Comparison of ENCODE assay signal across 12 mouse cellular contexts in the genomic region with DNA sequence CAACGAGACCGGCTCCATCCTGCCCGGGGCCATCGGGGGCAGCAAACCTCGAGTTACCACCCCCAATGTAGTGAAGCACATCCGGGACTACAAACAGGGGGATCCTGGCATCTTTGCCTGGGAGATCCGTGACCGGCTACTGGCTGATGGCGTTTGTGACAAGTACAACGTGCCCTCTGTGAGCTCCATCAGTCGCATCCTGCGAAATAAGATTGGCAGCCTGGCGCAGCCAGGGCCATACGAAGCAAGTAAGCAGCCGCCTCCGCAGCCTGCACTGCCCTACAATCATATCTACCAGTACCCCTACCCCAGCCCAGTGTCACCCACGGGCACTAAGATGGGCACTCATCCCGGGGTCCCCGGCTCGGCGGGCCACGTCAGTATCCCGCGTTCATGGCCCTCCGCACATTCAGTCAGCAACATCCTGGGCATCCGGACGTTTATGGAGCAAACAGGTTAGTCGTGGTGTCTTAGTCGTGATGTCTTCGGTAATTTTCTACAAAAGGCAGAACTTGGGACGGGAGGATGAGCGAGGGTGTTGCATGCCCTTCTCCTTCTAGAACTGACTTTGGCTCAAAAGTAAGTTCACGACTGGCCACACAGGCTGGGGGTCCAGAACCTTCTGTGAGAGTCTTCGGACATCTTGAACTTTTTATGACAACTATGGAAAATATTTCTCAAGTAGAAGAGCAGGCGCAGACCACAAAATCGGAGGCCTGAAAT. TPM values are rescaled to one million over a fixed set of nuclear protein-coding genes. Genes with fewer than 3 reads are reported as not detected.
DNase-seq lines count a peak whose midpoint lies in the region; ATAC-seq and TF ChIP-seq lines count a peak whose summit lies in the region.
"Had no signal": no experiment of that assay in that cellular context is flagged by ENCODE, and none has a peak within 500 bp of the region (broad histone marks: within the 10 kb centered on the region; RNA-seq: fewer than 3 reads in every experiment).

No protein-coding gene starts in this region.

- H3K36me3 ChIP-seq in hindbrain, embryonic 11.5 days (ENCODE audit: control insufficient read depth, insufficient read depth, low read length): no peaks in the 10 kb centered on the region
- H3K36me3 ChIP-seq in hindbrain, postnatal 0 days (ENCODE audit: insufficient read depth, low read length): no peaks in the 10 kb centered on the region
- H3K36me3 ChIP-seq in embryonic facial prominence, embryonic 12.5 days: no peaks in the 10 kb centered on the region
- H3K36me3 ChIP-seq in limb, embryonic 15.5 days: no peaks in the 10 kb centered on the region
- H3K36me3 ChIP-seq: G1E had no signal

- ATAC-seq in hindbrain, embryonic 11.5 days (ENCODE audit: low FRiP score): no peak
- ATAC-seq in hindbrain, postnatal 0 days: no peak
- ATAC-seq in embryonic facial prominence, embryonic 12.5 days (ENCODE audit: insufficient number of reproducible peaks, insufficient read depth, low FRiP score, low TSS enrichment): no peak
- ATAC-seq in limb, embryonic 15.5 days (ENCODE audit: insufficient number of reproducible peaks, low FRiP score, low TSS enrichment, low read depth): no peak

- H3K9ac ChIP-seq in hindbrain, embryonic 11.5 days (ENCODE audit: low read depth, low read length): no peak overlapping the region
- H3K9ac ChIP-seq in hindbrain, postnatal 0 days (replicated peaks; ENCODE audit: low read length): no peak overlapping the region
- H3K9ac ChIP-seq in embryonic facial prominence, embryonic 12.5 days: peak overlapping the region; percentile 47; the same call in 1 of the 2 replicates
- H3K9ac ChIP-seq in limb, embryonic 15.5 days: no peak overlapping the region

- 0 out of 2 replicates have a peak, but pooled peaks cover 3% of the 10 kb centered on the region for H3K4me1 ChIP-seq in hindbrain, embryonic 11.5 days (replicated peaks; ENCODE audit: control insufficient read depth, insufficient read depth, low read length)
- H3K4me1 ChIP-seq in hindbrain, postnatal 0 days (ENCODE audit: insufficient read depth, low read length): 0 out of 2 replicates have a peak, but pooled peaks cover 7% of the 10 kb centered on the region
- peaks cover 11% of the 10 kb centered on the region; the same call in 1 of the 2 replicates for H3K4me1 ChIP-seq in embryonic facial prominence, embryonic 12.5 days
- H3K4me1 ChIP-seq in limb, embryonic 15.5 days: peaks cover 29% of the 10 kb centered on the region

- no peaks in the 10 kb centered on the region for H3K9me3 ChIP-seq in hindbrain, embryonic 11.5 days (ENCODE audit: control insufficient read depth, low read length)
- H3K9me3 ChIP-seq in hindbrain, postnatal 0 days (ENCODE audit: low read length): no peaks in the 10 kb centered on the region
- H3K9me3 ChIP-seq in embryonic facial prominence, embryonic 12.5 days: no peaks in the 10 kb centered on the region
- no peaks in the 10 kb centered on the region for H3K9me3 ChIP-seq in limb, embryonic 15.5 days

- TF ChIP-seq CTCF in hindbrain, postnatal 0 days (IDR thresholded peaks at IDR 0.05; ENCODE audit: low read depth): no peak

- 2% methylated on average over 36 of the region's 36 CpGs for WGBS in hindbrain, embryonic 11.5 days
- 3% methylated on average over 36 of the region's 36 CpGs for WGBS in hindbrain, postnatal 0 days
- WGBS in embryonic facial prominence, embryonic 12.5 days: under 1% methylated on average over 36 of the region's 36 CpGs
- 3% methylated on average over 36 of the region's 36 CpGs for WGBS in limb, embryonic 15.5 days

- no peak overlapping the region for H3K27ac ChIP-seq in hindbrain, embryonic 11.5 days (ENCODE audit: low read depth, low read length)
- no peak overlapping the region for H3K27ac ChIP-seq in hindbrain, postnatal 0 days
- no peak overlapping the region for H3K27ac ChIP-seq in embryonic facial prominence, embryonic 12.5 days
- H3K27ac ChIP-seq in limb, embryonic 15.5 days: no peak overlapping the region

- peak overlapping the region; percentile 14 for H3K4me3 ChIP-seq in hindbrain, embryonic 11.5 days (ENCODE audit: low read depth, low read length)
- no peak overlapping the region for H3K4me3 ChIP-seq in hindbrain, postnatal 0 days (ENCODE audit: low read length)
- H3K4me3 ChIP-seq in embryonic facial prominence, embryonic 12.5 days: peak overlapping the region; percentile 42
- H3K4me3 ChIP-seq in limb, embryonic 15.5 days: peak overlapping the region; percentile 41

- peak; percentile 35 for DNase-seq in embryo, embryonic 10.5 days (ENCODE audit: low spot score)
- DNase-seq in embryo, embryonic 10 days (ENCODE audit: low spot score): no peak
- DNase-seq in hindbrain, embryonic 11.5 days (ENCODE audit: low spot score): no peak
- no peak for DNase-seq in hindbrain, postnatal 0 days (ENCODE audit: low spot score)
- DNase-seq in cerebellum, adult 9-11 months: no peak
- no peak for DNase-seq in spleen, postnatal 14 days (ENCODE audit: low spot score in 2 of 2)
- DNase-seq: gastrocnemius, postnatal 14 days; kidney, adult 9 months; lung, adult 18-20 months had no signal

- peaks cover 91% of the 10 kb centered on the region for H3K27me3 ChIP-seq in hindbrain, embryonic 11.5 days (ENCODE audit: control insufficient read depth, insufficient read depth, low read length)
- peaks cover 91% of the 10 kb centered on the region for H3K27me3 ChIP-seq in hindbrain, postnatal 0 days (ENCODE audit: insufficient read depth, low read length)
- peaks cover 85% of the 10 kb centered on the region for H3K27me3 ChIP-seq in embryonic facial prominence, embryonic 12.5 days
- peaks cover 90% of the 10 kb centered on the region for H3K27me3 ChIP-seq in limb, embryonic 15.5 days

- no peak overlapping the region for H3K4me2 ChIP-seq in hindbrain, embryonic 11.5 days (replicated peaks; ENCODE audit: low read depth, low read length)
- no peak overlapping the region for H3K4me2 ChIP-seq in hindbrain, postnatal 0 days (ENCODE audit: low read depth, low read length)
- peak overlapping the region; percentile 55 for H3K4me2 ChIP-seq in embryonic facial prominence, embryonic 12.5 days (replicated peaks)
- H3K4me2 ChIP-seq in limb, embryonic 15.5 days: peak overlapping the region; percentile 67

RNA-seq across cellular contexts. Expression of a gene that starts 4.3 kb away (rescaled TPM):
- polyA plus RNA-seq in hindbrain, embryonic 11.5 days (2014; fragmentation: Nextera tagmentation; extraction: Ambion mirVana): 1.9 and 2.5 TPM in 2 replicates
- total RNA-seq in hindbrain, postnatal 0 days (2014; rRNA removed): not detected in 2 replicates
- polyA plus RNA-seq in hindbrain, postnatal 0 days (2015; fragmentation: Nextera tagmentation; extraction: Ambion mirVana): not detected in 2 replicates
- polyA plus RNA-seq in embryonic facial prominence, embryonic 12.5 days (2016; fragmentation: Nextera tagmentation; extraction: Ambion mirVana): 19.3 and 23.8 TPM in 2 replicates
- polyA plus RNA-seq in limb, embryonic 15.5 days (2015; fragmentation: Nextera tagmentation; extraction: Ambion mirVana): 4.0 and 4.8 TPM in 2 replicates
- polyA plus RNA-seq: G1E had no signal

Comparison
In these comparisons a context has a peak if more than half of its experiments do, and no peak if none do; other contexts are left out.
1. H3K4me2 ChIP-seq: peak in embryonic facial prominence, embryonic 12.5 days (single experiment) and limb, embryonic 15.5 days (single experiment); none in hindbrain, embryonic 11.5 days (single experiment) and hindbrain, postnatal 0 days (single experiment).